15 mouse cellular contexts compared by ENCODE assay signal in genomic region chr15:79050964-79051363, GRCm38 (mm10). TPM values are rescaled to one million over a fixed set of nuclear protein-coding genes. Genes with fewer than 3 reads are reported as not detected.
DNase-seq lines count a peak whose midpoint lies in the region; ATAC-seq and TF ChIP-seq lines count a peak whose summit lies in the region.
"Had no signal": no experiment of that assay in that cellular context is flagged by ENCODE, and none has a peak within 500 bp of the region (broad histone marks: within the 10 kb centered on the region; RNA-seq: fewer than 3 reads in every experiment).

No protein-coding gene starts in this region.

- H3K9ac ChIP-seq in lung, embryonic 14.5 days: no peak overlapping the region; the same call in 1 of the 2 replicates
- H3K9ac ChIP-seq in intestine, postnatal 0 days (ENCODE audit: low read depth, low read length): 0 out of 2 replicates have a peak overlapping the region, but pooled peaks have one; percentile 17
- no peak overlapping the region for H3K9ac ChIP-seq in stomach, embryonic 14.5 days (replicated peaks; ENCODE audit: low read depth, low read length)
- H3K9ac ChIP-seq: forebrain, embryonic 13.5 days; liver, embryonic 14.5 days had no signal

- no peak for ATAC-seq in lung, embryonic 14.5 days (ENCODE audit: insufficient read depth)
- peak; percentile 20 for ATAC-seq in intestine, postnatal 0 days
- ATAC-seq in stomach, embryonic 14.5 days (ENCODE audit: insufficient number of reproducible peaks, insufficient read depth, low FRiP score, low read depth): 0 out of 2 replicates have a peak, but pooled peaks have one; percentile 28
- ATAC-seq: forebrain, embryonic 13.5 days had no signal

- TF ChIP-seq CTCF in gastrocnemius, adult 2 months (IDR thresholded peaks at IDR 0.05): no peak
- TF ChIP-seq CTCF in lung, embryonic 14.5 days (IDR thresholded peaks at IDR 0.05; ENCODE audit: low read depth): no peak
- no peak for TF ChIP-seq CTCF in intestine, postnatal 0 days (IDR thresholded peaks at IDR 0.05; ENCODE audit: low read depth)

- H3K4me1 ChIP-seq in lung, embryonic 14.5 days (ENCODE audit: insufficient read depth): no peaks in the 10 kb centered on the region
- H3K4me1 ChIP-seq in intestine, postnatal 0 days (replicated peaks; ENCODE audit: control insufficient read depth, insufficient read depth, low read length): no peaks in the 10 kb centered on the region; the same call in 1 of the 2 replicates
- peaks cover 11% of the 10 kb centered on the region; the same call in 1 of the 2 replicates for H3K4me1 ChIP-seq in stomach, embryonic 14.5 days (ENCODE audit: control insufficient read depth, insufficient read depth, low read length)

- H3K27me3 ChIP-seq in lung, embryonic 14.5 days (ENCODE audit: insufficient read depth, low read length): no peaks in the 10 kb centered on the region
- H3K27me3 ChIP-seq in intestine, postnatal 0 days (replicated peaks; ENCODE audit: control insufficient read depth, insufficient read depth, low read length): no peaks in the 10 kb centered on the region
- no peaks in the 10 kb centered on the region for H3K27me3 ChIP-seq in stomach, embryonic 14.5 days (ENCODE audit: control insufficient read depth, insufficient read depth, low read length)
- H3K27me3 ChIP-seq: neural tube, embryonic 13.5 days had no signal

- H3K27ac ChIP-seq in gastrocnemius, adult 2 months: peak overlapping the region; percentile 63
- H3K27ac ChIP-seq in lung, embryonic 14.5 days (ENCODE audit: low read depth): peak overlapping the region; percentile 72
- peak overlapping the region; percentile 88 for H3K27ac ChIP-seq in intestine, postnatal 0 days (ENCODE audit: low read depth, low read length)
- peak overlapping the region; percentile 34; the same call in 1 of the 2 replicates for H3K27ac ChIP-seq in stomach, embryonic 14.5 days (ENCODE audit: low read length)
- H3K27ac ChIP-seq: liver, embryonic 14.5 days; neural tube, embryonic 13.5 days had no signal

- no peak for DNase-seq in gastrocnemius, adult 2 months
- no peak for DNase-seq in gastrocnemius, postnatal 25 days
- DNase-seq in lung, embryonic 14.5 days: no peak
- no peak for DNase-seq in lung, postnatal 14 days
- DNase-seq in right cerebral cortex, postnatal 4 days: no peak
- no peak for DNase-seq in testis, postnatal 14 days (ENCODE audit: low spot score)
- DNase-seq: cerebellum, adult 2 months had no signal

- H3K36me3 ChIP-seq in lung, embryonic 14.5 days (ENCODE audit: insufficient read depth): peaks cover 30% of the 10 kb centered on the region
- peaks cover 33% of the 10 kb centered on the region for H3K36me3 ChIP-seq in intestine, postnatal 0 days (ENCODE audit: control insufficient read depth, insufficient read depth)
- peaks cover 33% of the 10 kb centered on the region for H3K36me3 ChIP-seq in stomach, embryonic 14.5 days (ENCODE audit: control insufficient read depth, insufficient read depth, low read length)

- H3K4me2 ChIP-seq in lung, embryonic 14.5 days: no peak overlapping the region
- H3K4me2 ChIP-seq in intestine, postnatal 0 days (replicated peaks; ENCODE audit: low read depth): peak overlapping the region; percentile 48
- no peak overlapping the region for H3K4me2 ChIP-seq in stomach, embryonic 14.5 days (replicated peaks; ENCODE audit: low read depth, low read length)
- H3K4me2 ChIP-seq: forebrain, embryonic 13.5 days; neural tube, embryonic 13.5 days had no signal

- 63% methylated on average over 2 of the region's 2 CpGs for WGBS in lung, embryonic 14.5 days
- 62% methylated on average over 2 of the region's 2 CpGs for WGBS in intestine, postnatal 0 days
- WGBS in stomach, embryonic 14.5 days: 63% methylated on average over 2 of the region's 2 CpGs

- no peak overlapping the region for H3K4me3 ChIP-seq in gastrocnemius, adult 2 months
- H3K4me3 ChIP-seq in lung, embryonic 14.5 days (ENCODE audit: low read depth, low read length): no peak overlapping the region
- peak overlapping the region; percentile 2; the same call in 1 of the 2 replicates for H3K4me3 ChIP-seq in intestine, postnatal 0 days (ENCODE audit: low read depth, low read length)
- H3K4me3 ChIP-seq in stomach, embryonic 14.5 days (ENCODE audit: low read depth, low read length): no peak overlapping the region
- H3K4me3 ChIP-seq: forebrain, embryonic 13.5 days; hindbrain, embryonic 10.5 days; neural tube, embryonic 13.5 days had no signal

- H3K9me3 ChIP-seq in lung, embryonic 14.5 days (ENCODE audit: low read depth, low read length): no peaks in the 10 kb centered on the region
- H3K9me3 ChIP-seq in intestine, postnatal 0 days (ENCODE audit: control insufficient read depth): no peaks in the 10 kb centered on the region
- no peaks in the 10 kb centered on the region for H3K9me3 ChIP-seq in stomach, embryonic 14.5 days (ENCODE audit: control insufficient read depth, low read depth, low read length)
- H3K9me3 ChIP-seq: forebrain, embryonic 13.5 days; hindbrain, embryonic 10.5 days; neural tube, embryonic 13.5 days had no signal

- intact Hi-C loops in gastrocnemius, adult 2 months (cut with DNase I): no loop called here

RNA-seq across cellular contexts. Expression of gene Galr3, which starts 9.3 kb away (rescaled TPM):
- not detected for total RNA-seq in gastrocnemius, adult 2 months (2021)
- not detected for total RNA-seq in gastrocnemius, postnatal 25 days (2021)
- not detected in 2 replicates for polyA plus RNA-seq in lung, embryonic 14.5 days (2014; fragmentation: Nextera tagmentation; extraction: Ambion mirVana)
- polyA plus RNA-seq in intestine, postnatal 0 days (2015; fragmentation: Nextera tagmentation; extraction: Ambion mirVana): 2.2 and 2.6 TPM in 2 replicates
- polyA plus RNA-seq in stomach, embryonic 14.5 days (2014; fragmentation: Nextera tagmentation; extraction: Ambion mirVana): 0.30 and 0.39 TPM in 2 replicates
- polyA plus RNA-seq: forebrain, embryonic 13.5 days; heart, embryonic 14.5 days; hindbrain, embryonic 10.5 days; neural tube, embryonic 13.5 days; testis, adult 2 months had no signal

RNA-seq across cellular contexts. Expression of gene Ankrd54, which starts 11.7 kb away (rescaled TPM):
- 1 to 10 TPM; 4.5 to 5.1 TPM for total RNA-seq in gastrocnemius, adult 2 months (2021)
- 1 to 10 TPM; 3.6 to 4.4 TPM for total RNA-seq in gastrocnemius, postnatal 25 days (2021)
- 54.4 and 55.4 TPM in 2 replicates for polyA plus RNA-seq in lung, embryonic 14.5 days (2014; fragmentation: Nextera tagmentation; extraction: Ambion mirVana)
- 44.1 and 48.8 TPM in 2 replicates for polyA plus RNA-seq in intestine, postnatal 0 days (2015; fragmentation: Nextera tagmentation; extraction: Ambion mirVana)
- polyA plus RNA-seq in stomach, embryonic 14.5 days (2014; fragmentation: Nextera tagmentation; extraction: Ambion mirVana): 42.7 and 44.1 TPM in 2 replicates

RNA-seq across cellular contexts. Expression of gene H1f0, which starts 22.7 kb away (rescaled TPM):
- 10 to 100 TPM; 71.8 to 76.8 TPM for total RNA-seq in gastrocnemius, adult 2 months (2021)
- 10 to 100 TPM; 73.2 to 75.3 TPM for total RNA-seq in gastrocnemius, postnatal 25 days (2021)
- polyA plus RNA-seq in lung, embryonic 14.5 days (2014; fragmentation: Nextera tagmentation; extraction: Ambion mirVana): 201 and 209 TPM in 2 replicates
- polyA plus RNA-seq in intestine, postnatal 0 days (2015; fragmentation: Nextera tagmentation; extraction: Ambion mirVana): 298 and 319 TPM in 2 replicates
- polyA plus RNA-seq in stomach, embryonic 14.5 days (2014; fragmentation: Nextera tagmentation; extraction: Ambion mirVana): 160 and 175 TPM in 2 replicates

RNA-seq across cellular contexts. Expression of gene Eif3l, which starts 24.0 kb away (rescaled TPM):
- total RNA-seq in gastrocnemius, adult 2 months (2021): 10 to 100 TPM; 53.6 to 54.0 TPM
- 10 to 100 TPM; 46.3 to 53.2 TPM for total RNA-seq in gastrocnemius, postnatal 25 days (2021)
- 243 and 249 TPM in 2 replicates for polyA plus RNA-seq in lung, embryonic 14.5 days (2014; fragmentation: Nextera tagmentation; extraction: Ambion mirVana)
- polyA plus RNA-seq in intestine, postnatal 0 days (2015; fragmentation: Nextera tagmentation; extraction: Ambion mirVana): 97.0 and 100 TPM in 2 replicates
- 218 and 224 TPM in 2 replicates for polyA plus RNA-seq in stomach, embryonic 14.5 days (2014; fragmentation: Nextera tagmentation; extraction: Ambion mirVana)

RNA-seq across cellular contexts. Expression of gene Micall1, which starts 57.7 kb away (rescaled TPM):
- 10 to 100 TPM; 11.2 to 14.5 TPM for total RNA-seq in gastrocnemius, adult 2 months (2021)
- 10 to 100 TPM; 14.0 to 15.0 TPM for total RNA-seq in gastrocnemius, postnatal 25 days (2021)
- polyA plus RNA-seq in lung, embryonic 14.5 days (2014; fragmentation: Nextera tagmentation; extraction: Ambion mirVana): 7.5 and 9.0 TPM in 2 replicates
- 3.7 and 5.0 TPM in 2 replicates for polyA plus RNA-seq in intestine, postnatal 0 days (2015; fragmentation: Nextera tagmentation; extraction: Ambion mirVana)
- polyA plus RNA-seq in stomach, embryonic 14.5 days (2014; fragmentation: Nextera tagmentation; extraction: Ambion mirVana): 12.1 and 12.5 TPM in 2 replicates

Comparison
In these comparisons a context has a peak if more than half of its experiments do, and no peak if none do; other contexts are left out.
1. H3K27ac ChIP-seq: peak in every context shown above with its lines; median percentile 88 in intestine, postnatal 0 days; 72 in lung, embryonic 14.5 days; 63 in gastrocnemius, adult 2 months; 34 in stomach, embryonic 14.5 days.